Mouse (Mus musculus) adrenal gland, adult 2 months (tissue): ENCODE measurements around the gene Cln3. TPM values are rescaled to one million over a fixed set of nuclear protein-coding genes. Genes with fewer than 3 reads are reported as not detected.

Source experiments
- DNase-seq: peaks from one replicate; pipeline ENCODE4 v3.0.0; 2021
- polyA plus RNA-seq: library from polyadenylated mRNA; depleted of rRNA; stranded (reverse); fragments of >200 nt; gene quantifications from 2 replicates; pipeline ENCODE4 v1.2.3, GENCODE M21; 2012
- total RNA-seq, 2 experiments: library from RNA; stranded (reverse); gene quantifications; 2 replicates each; pipeline ENCODE4 v1.2.3; 2021

Cln3 gene
- total and polyA plus RNA-seq, 3 experiments = 33.2 to 56.1 (median 47.4) TPM

DNA sequence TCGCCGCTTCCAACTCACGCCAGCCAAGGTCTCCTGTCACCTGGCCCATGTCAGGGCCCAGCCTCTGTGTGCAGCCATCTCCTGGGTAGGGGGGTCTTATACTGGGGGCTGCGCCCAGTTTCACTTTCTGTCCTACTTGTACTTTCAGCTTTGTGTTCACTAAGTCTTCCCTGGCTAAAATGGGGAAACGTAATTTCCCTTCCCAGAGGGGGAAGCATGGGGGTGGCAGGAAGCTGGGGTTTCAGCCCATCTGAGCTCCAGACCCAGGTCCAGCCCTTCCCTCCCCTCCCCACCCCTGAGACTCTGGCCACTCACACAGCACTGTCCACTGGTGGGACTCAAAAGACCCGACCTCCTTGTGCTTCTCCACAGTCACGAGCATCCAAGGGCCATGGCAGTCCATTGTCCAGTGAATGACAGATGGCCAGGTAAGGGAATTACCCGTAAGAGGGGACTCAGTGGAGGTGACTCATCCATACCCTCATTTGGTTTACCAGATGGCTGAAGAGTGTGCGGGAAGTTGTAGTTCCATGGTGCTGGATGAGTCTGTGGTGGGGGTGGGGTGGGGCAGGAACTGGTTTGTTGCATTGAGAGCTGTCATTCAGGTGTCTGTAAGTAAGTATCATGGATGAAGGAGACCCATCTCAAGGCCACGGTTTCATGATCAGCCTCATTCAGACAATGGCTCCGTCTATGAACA, 9.4 kb upstream of the Cln3 start, which contains the start of gene Il27:
TSS of gene Il27 (minus strand) at position 80 of the 700 bp plus-strand sequence.
- DNase-seq = no peak

DNA sequence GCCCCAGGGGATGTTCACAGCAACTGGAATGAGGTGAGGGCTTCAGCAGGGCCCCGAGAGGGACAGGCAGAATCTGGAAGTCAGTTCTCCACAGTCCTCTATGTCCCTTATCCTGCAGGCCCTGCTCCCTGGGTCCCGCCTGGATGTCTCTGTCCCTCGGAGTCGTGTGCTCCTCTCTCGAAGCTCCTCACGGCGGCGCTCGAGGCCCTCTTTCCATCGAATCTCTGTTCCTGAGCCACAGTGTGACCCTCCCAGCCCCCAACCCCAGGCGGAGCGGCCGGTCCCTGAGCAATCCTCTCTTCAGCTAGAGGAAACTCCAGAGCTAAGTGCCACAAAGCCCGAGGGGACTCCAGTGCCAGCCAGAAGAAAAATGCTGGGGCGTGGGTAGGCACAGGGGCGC, 2.2 kb upstream of the Cln3 start:
- peak; percentile 43 for DNase-seq

DNA sequence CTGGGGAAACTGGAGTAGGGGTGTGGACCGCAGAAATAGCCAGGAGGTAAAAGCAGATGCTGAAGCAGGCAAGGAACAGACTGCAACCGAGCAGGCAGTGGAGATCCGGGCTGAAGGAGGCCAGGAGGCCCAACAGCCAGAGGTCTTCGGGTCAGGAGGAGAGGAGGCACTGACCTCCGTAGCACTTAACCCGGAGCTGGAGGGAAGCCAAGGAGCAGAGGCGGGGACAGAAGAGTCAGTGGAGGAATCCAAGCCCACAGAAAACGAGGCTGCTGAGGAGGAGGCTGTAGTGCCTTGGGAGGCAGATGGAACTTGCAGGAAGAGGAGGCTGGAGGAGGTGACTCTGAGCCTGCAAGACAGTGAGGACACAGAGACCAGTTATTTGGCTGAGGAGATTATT, 1.2 kb upstream of the Cln3 start:
- DNase-seq = peak; percentile 52

GRCm38 (mm10) chr7:126584506-126584977, 1.1 kb downstream of the Cln3 start, which contains the start of gene Apobr:
Apobr (plus strand) TSS chr7:126584942.
- no peak for DNase-seq

DNA sequence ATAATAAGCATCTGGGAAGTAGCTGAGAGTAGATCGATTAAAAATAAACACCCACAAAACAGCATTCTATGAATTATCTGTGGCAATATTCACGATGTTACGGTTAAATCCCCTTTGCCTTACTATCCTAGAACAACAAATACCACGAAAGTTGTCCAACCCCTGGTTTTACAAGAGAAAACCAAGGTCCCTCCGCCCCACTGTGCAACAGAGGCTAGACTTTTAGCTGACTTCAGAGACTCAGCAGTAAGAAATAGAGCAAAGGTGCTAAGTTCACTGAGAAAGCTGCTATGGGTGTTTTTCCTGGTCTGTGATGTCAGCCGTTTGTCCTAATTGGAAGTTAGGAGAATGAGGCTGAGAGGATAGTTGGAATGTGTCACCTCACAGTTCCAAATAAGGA, 1.9 kb downstream of the Cln3 start:
- no peak for DNase-seq

DNA sequence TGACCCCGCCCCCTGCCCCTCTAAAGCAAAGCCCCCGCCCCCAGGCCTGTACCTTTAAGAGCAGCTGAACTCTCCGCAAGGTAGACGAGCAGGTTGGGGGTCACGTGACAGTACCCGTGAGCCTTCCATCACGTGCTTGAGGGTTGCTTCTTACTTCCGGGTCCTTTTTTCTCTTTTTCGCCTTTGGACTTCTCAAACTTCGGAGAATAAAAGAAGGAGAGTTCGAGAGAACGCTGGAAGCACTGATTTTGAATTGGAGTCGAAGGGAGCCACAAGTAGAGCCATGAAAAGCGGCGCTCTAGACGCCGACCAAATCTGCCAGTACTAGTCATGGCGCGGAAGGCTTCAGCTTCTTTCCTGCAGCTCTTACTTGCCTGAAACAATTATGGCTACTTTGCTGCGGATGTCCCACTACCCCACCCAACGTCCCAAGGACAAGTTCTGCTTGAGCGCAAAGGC, 2.3 kb downstream of the Cln3 start:
- DNase-seq = peak; percentile 88

- peak; percentile 55 for DNase-seq
These were observed 2.9 kb downstream of the Cln3 start for GRCm38 (mm10) chr7:126582759-126583158.

GRCm38 (mm10) chr7:126581661-126582060, 4.0 kb downstream of the Cln3 start:
- no peak for DNase-seq

DNA sequence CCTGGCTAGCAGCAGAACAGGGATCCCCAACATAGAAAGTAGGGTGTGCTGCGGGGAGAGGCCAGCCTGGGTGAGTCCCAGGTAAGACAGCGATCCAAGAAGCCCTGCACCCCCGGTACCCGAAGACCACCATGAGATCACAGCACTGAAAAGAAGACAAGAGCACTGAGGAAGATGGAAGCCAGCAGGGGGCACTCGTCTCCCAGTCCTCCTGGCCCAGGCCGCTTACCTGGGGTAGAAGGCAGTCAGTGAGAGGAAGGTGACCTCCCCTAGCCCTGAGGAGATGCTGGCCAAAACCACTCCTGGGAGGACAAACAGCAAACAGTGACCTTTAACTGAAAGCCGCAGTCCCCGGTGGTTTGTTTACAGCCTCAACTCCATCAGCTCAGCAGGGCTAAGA, 6.4 kb downstream of the Cln3 start:
- DNase-seq = no peak

GRCm38 (mm10) chr7:126576946-126577345, 8.7 kb downstream of the Cln3 start:
- DNase-seq = peak; percentile 39

DNA sequence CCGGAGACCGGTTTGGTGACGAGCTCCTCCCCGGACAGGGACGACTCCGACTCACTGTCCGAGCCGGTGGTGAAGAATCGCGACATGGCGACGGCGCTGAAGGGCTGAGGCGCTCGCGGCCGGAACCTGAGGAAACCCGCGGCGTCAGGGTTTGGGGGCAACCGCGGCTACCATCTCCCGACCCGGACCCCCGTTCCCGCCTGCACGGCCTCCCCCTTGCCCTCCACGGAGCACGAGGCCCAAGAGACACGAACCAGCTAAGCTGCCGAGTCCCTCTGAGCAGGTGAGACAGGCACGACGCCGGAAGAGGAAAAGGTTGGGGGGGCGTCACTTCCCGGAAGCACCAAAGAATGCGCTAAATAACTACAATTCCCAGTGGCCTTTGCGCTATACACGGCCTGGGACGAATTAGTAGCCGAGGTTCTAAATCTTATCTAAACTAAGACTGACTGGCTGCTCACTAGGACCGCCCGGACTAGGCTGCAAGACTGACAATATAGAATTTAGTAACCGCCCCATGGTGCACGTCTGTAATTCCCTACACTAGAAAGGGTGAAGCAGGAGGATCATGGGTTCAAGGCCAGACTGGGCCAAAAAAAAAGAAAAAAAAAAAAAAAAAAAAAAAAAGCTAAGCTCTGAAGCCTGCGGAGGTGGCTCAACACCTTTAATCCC, 19.4 kb downstream of the Cln3 start, which contains the start of gene Eif3c:
TSS of gene Eif3c (minus strand) at position 318 of the 672 bp plus-strand sequence.
- peak; percentile 92 for DNase-seq

DNA sequence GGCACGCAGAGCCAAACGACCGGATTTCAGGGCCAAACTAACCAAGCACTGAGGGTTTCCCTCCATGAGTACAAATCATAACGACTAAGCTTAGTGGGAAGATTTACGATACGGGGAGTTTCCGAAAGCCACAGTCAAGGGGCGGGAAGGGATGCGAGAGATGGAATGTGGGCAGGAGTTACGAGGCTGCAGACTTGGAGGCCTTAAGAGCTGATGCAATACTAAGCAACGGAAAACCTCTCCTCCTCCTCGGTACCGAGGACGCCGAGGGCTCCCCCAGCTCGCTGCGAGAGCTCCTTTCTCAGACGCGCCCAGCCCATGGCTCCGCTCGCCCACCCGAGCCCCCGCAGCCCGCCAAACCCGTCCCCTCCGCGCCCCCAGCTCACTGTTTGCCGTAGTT, 19.9 kb downstream of the Cln3 start:
- DNase-seq = peak; percentile 73

GRCm38 (mm10) chr7:126556635-126557034, 29.0 kb downstream of the Cln3 start:
- DNase-seq = no peak

- no peak for DNase-seq
These were observed 30.8 kb downstream of the Cln3 start for GRCm38 (mm10) chr7:126554796-126555195.

DNA sequence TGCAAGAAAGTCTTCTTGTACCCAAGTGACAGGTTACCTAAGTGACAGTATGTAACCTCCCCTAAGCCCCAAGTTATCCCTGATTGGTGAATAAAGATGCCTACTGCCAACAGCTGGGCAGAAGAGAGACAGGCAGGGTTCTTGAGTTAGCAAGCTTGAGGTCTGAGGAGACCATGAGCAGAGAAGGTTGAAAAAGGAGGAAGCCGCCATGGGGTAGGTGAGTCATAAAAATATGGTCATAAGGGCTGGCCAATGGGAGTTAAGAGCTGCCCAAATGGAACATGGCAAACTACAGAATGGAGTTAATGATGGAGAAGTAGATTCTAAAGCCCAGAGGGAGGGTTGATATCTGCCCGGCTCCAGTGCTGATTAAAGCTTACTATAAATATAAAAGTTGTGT, 40.0 kb downstream of the Cln3 start:
- no peak for DNase-seq

DNA sequence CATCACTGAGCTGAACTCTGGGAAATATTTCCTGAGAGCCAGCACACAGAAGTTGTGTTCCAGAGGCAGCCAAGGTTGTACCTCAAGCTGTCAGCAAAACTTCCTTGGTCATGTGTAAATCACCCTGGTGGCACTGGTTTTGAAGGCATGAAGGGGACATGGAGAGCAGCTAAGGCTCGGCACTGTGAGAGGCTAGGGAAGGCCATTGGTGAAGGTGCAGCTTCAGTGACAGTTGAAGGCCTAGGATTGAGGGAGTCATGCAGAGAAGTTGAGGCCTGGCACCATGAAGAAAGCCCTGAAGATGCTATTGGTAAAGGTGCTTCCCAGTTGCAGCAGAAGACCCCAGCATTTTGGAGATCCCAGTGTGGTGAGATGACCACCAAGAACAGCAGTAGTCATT, 44.0 kb downstream of the Cln3 start:
- no peak for DNase-seq

- DNase-seq = no peak
These were observed 47.6 kb downstream of the Cln3 start for GRCm38 (mm10) chr7:126537820-126538585.

GRCm38 (mm10) chr7:126536466-126536865, 49.2 kb downstream of the Cln3 start:
- DNase-seq = no peak

DNA sequence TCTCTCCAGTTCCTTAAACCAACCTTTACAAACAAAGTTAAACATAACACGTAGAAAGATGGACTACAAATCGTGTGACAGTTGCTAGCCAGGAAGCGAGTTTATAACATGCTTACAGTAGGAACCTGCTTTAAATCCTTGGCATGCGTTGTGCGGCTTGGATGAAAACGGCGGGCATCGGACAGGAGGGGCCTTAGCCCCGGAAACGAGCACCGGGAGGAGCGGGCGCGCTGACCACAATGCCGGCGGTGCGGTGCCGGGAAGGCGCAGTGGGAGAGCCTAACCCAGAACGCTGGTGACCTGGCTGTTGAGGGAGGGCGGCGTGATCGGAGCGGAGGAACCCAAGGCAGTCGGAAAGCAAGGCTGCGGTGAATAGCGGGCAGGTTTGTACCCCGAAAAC, 49.9 kb downstream of the Cln3 start:
- DNase-seq = peak; percentile 40

GRCm38 (mm10) chr7:126533434-126533833, 52.2 kb downstream of the Cln3 start:
- DNase-seq = no peak

GRCm38 (mm10) chr7:126528166-126528577, 57.4 kb downstream of the Cln3 start:
- DNase-seq = no peak

DNA sequence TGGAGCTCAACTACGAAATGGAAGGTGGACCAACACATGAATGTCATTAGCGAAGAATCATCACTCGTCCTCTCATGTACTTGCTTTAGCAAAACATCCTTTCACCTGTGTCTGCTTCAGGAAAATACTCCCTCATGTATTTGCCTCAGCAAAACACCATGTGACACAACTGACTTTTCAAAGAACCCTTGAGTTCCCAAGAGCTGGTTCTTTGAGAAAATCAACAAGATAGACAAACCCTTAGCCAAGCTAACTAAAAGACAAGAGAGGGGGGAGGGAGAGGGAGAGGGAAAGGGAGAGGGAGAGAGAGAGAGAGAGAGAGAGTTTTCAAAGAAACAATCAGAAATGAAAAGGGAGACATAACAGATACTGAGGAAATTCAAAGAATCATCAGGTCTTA, 62.3 kb downstream of the Cln3 start:
- no peak for DNase-seq
